Mouse (Mus musculus) large intestine, adult 2 months (tissue): ENCODE results near the gene Olfr707. TPM values are rescaled to one million over a fixed set of nuclear protein-coding genes. Genes with fewer than 3 reads are reported as not detected.
"Not testable (repeated sequence)": the region's sequence is repeated elsewhere in the genome, so short reads cannot be mapped to it uniquely, and the experiment has no call there.

ENCODE experiments used
- DNase-seq: peaks from one replicate; pipeline ENCODE4 v3.0.0-alpha.2; 2012; ENCODE audit warnings: low read depth, low spot score
- WGBS: fragments of 180-500 bp; shearing (Covaris S2); methylation state at CpG from one replicate; pipeline ENCODE4 v1.1.7; 2018; 5-methylcytosine and 5-hydroxymethylcytosine counted together
- polyA plus RNA-seq: library from polyadenylated mRNA; depleted of rRNA; stranded (reverse); fragments of >200 nt; gene quantifications from 2 replicates; pipeline ENCODE4 v1.2.3, GENCODE M21; 2012; rRNA removed

Olfr707 gene
- polyA plus RNA-seq: not detected in 2 replicates

DNA sequence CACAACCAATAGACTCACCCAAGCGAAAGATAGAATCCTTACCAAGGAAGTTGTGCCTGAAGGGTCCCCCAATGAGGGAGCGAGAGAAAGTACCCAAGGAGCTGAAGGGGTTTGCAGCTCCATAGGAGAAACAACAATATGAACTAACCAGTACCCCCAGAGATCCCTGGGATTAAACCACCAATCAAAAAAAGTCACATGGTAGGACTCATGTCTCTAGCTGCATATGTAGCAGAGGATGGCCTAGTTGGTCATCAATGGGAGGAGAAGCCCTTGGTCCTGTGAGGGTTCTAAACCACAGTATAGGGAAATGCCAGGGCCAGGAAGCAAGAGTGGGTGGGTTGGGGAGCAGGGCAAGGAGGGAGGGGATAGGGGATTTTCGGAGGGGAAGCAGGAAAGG is at the start of gene Olfr707:
Gene Olfr707 (minus strand): TSS at position 101 of the 400 bp plus-strand sequence.
- WGBS: 85% methylated on average over 3 of the region's 3 CpGs
- not testable (repeated sequence) for DNase-seq

DNA sequence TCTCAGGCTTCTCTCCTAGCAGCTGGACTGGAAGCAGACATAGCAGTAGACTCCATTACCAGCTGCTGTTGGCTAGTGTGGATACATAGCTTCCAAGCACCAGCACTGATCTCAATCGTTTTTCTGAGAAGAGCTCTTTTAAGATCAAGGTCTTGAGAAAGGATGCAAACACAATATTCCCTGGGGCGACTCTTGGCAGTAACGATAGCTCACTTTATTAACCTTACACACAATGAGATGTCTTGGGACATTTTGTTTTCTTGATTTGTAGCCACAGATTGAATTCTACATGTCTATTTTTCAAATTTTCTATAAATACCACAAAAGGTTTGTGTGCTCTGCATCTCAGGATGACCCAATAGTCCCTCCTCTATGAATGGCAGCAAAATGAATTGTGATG is 47.2 kb upstream of the Olfr707 start, which contains the start of gene Olfr710:
Gene Olfr710 (minus strand): TSS at position 101 of the 400 bp plus-strand sequence.
- DNase-seq: no peak
- 76% methylated on average over 3 of the region's 3 CpGs for WGBS

DNA sequence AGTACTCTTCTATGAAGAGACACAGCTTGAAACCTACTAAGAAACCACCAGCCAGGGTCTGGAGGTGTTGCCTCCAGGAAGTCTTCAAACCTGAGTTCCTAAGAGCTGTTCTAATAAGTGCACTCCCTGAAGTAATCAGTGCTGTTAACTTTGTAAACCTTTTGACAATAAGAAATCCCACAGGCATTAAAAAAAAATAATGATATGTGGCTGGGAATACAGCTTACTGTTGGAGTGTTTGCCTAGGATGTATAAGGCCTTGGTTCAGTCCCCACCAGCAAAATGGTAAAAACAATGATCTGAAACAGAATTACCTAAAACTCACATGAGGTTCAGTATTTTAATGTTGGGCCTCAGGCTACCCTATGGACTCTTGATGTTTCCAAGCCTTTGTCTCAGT is 31.1 kb upstream of the Olfr707 start, which contains the start of gene Olfr709-ps1:
Gene Olfr709-ps1 (minus strand): TSS at position 101 of the 400 bp plus-strand sequence.
- no peak for DNase-seq

DNA sequence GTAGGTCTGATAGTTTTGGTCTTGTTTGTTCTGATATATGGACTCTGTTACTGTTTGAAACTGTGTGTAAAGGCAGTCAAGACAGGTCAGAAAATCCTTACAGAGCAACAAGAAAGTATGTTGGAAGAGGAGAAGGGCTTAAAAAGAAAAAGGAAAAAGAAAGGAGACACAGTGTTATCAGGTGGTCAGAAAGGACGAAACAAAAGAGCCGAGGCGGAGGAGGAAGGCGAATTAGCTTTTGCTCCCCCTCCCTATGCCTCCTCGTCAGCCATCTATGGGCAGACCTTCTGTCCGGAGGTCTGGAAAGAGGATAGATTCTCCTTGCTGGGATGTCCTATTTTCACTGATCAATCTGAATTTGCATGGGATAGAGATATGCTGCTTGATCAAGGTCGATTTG is 19.9 kb upstream of the Olfr707 start:
- DNase-seq: not testable (repeated sequence)
- 86% methylated on average over 7 of the region's 7 CpGs for WGBS

DNA sequence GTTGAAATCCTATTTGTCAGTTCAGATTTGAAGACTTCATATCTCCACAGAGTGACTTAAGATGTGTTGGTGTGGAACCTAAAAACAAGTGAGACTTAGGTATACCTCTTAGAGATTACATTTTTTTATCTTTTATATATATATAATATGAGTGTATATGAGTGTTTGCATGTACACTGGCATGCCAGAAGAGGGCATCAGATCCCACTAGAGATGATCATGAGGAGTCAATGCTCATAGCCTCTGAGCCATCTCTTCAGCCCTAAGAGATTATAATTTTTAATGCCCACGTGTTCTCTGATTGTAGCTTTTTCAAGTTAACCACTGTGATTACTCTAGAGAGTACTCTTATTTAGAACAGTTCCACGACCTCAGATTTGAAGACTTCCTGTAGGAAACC is 6.6 kb upstream of the Olfr707 start, which contains the start of gene Olfr1532-ps1:
Gene Olfr1532-ps1 (plus strand): TSS at position 326 of the 400 bp plus-strand sequence.
- no peak for DNase-seq
- 52% methylated on average over 2 of the region's 2 CpGs for WGBS

DNA sequence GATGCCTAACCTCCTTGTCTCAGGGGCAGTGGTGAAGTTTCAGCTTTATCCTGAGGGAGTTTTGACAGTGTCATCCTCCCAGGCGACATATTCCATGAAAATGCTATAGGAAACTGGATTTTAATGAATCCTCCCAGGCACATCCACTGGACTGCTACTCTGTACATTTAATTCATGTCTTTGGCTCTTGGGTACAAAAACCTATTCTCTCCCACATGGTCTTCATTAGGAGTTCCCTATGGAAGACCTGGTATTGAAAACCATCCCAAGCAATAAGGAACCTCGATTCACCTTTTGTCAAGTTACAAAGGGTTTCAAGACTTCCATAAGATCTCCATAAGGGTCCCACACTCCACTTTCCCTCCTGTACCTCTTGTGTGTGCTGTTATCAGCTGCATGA is 13.0 kb downstream of the Olfr707 start, which contains the start of gene Olfr706:
Gene Olfr706 (minus strand): TSS at position 101 of the 400 bp plus-strand sequence.
- no peak for DNase-seq
- WGBS: 87% methylated on average over 2 of the region's 2 CpGs

DNA sequence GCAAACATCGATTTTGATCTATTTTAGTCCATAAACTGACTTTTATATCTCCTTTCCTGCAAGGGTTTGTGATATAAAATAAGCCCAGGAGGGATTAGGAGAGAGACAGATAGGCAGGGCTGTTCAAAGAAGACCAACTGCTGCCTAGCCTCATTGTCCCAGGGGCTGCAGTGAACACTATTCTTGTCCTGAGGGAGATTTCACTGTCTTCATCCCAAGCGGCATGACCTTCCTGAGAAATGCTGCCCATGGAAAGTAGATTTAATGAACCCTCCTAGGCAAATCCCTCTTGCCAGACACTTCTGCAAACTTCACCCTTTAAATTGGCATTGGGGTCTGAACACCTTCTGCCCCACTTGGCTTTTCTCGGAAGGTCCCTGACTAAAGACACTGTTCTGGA is 24.2 kb downstream of the Olfr707 start, which contains the start of gene Olfr705:
Gene Olfr705 (minus strand): TSS at position 101 of the 400 bp plus-strand sequence.
- no peak for DNase-seq

DNA sequence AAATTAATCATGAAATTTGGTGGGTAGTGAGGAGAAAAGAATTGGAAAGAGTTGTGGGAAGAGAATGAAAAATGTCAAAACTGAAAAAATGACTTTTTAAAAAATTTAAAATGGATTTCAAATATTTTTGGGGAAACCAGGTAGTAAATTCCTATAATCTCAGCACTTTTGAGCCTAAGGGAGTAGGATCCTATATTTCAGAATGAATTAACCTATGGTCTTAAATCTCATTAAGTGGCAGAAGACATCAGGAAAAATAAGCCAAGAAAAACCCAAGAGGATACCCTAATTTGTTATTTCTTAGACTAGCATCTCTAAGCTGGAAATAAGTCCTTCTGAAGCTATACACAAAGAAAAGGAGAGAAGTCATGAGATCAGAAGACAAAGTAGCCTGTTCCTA is 38.2 kb downstream of the Olfr707 start, which contains the start of gene Olfr704:
Gene Olfr704 (plus strand): TSS at position 301 of the 400 bp plus-strand sequence.
- DNase-seq: no peak

More for the DNA sequence above, 24.2 kb downstream of the Olfr707 start, which contains the start of gene Olfr705:
- 75% methylated on average over 3 of the region's 3 CpGs for WGBS

DNA sequence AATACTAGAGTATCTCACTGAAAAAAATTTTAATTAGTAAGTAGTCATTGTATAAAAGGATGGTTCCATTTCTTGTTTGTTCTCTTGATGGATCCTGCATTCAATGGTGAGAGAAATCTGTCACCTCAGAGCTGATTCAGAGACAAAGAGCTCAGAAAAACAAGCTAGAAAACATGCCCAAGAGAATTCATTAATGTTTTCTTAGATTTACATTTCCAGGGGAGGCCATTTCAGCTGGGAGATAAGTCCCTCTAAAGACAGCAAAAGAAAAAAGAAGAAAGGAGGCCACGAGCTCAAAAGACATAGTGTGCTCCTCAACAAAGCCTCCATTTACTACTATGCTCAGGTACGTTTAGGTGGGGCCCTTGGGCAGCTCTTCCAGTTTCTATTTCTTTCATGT is 58.0 kb downstream of the Olfr707 start, which contains the start of gene Olfr703:
Gene Olfr703 (plus strand): TSS at position 301 of the 400 bp plus-strand sequence.
- no peak for DNase-seq
- WGBS: 34% methylated on average over 2 of the region's 2 CpGs

Other genes starting within 250 kb of the Olfr707 start
- not detected in 2 replicates for gene Olfr693, start 220.7 kb downstream of the Olfr707 start, polyA plus RNA-seq
- gene Olfr694, start 209.4 kb downstream of the Olfr707 start, polyA plus RNA-seq: not detected in 2 replicates
- not detected in 2 replicates for gene Olfr695, start 184.8 kb downstream of the Olfr707 start, polyA plus RNA-seq
- gene Olfr697, start 158.8 kb downstream of the Olfr707 start, polyA plus RNA-seq: not detected in 2 replicates
- gene Olfr698, start 145.8 kb downstream of the Olfr707 start, polyA plus RNA-seq: not detected in 2 replicates
- not detected in 2 replicates for gene Olfr699, start 108.0 kb downstream of the Olfr707 start, polyA plus RNA-seq
- not detected in 2 replicates for gene Olfr700, start 92.4 kb downstream of the Olfr707 start, polyA plus RNA-seq
- gene Olfr701, start 87.1 kb downstream of the Olfr707 start, polyA plus RNA-seq: not detected in 2 replicates
- gene Olfr702, start 67.3 kb downstream of the Olfr707 start, polyA plus RNA-seq: not detected in 2 replicates
- not detected in 2 replicates for gene Olfr703, start 57.9 kb downstream of the Olfr707 start, polyA plus RNA-seq
- gene Olfr704, start 38.1 kb downstream of the Olfr707 start, polyA plus RNA-seq: not detected in 2 replicates
- gene Olfr705, start 24.4 kb downstream of the Olfr707 start, polyA plus RNA-seq: not detected in 2 replicates
- gene Olfr706, start 13.1 kb downstream of the Olfr707 start, polyA plus RNA-seq: not detected in 2 replicates
- gene Olfr1532-ps1, start 6.8 kb upstream of the Olfr707 start, polyA plus RNA-seq: 0.45 and 0.59 TPM in 2 replicates
- gene Olfr709-ps1, start 31.0 kb upstream of the Olfr707 start, polyA plus RNA-seq: not detected in 2 replicates
- not detected in 2 replicates for gene Olfr710, start 47.1 kb upstream of the Olfr707 start, polyA plus RNA-seq
- not detected in 2 replicates for gene Olfr6, start 62.7 kb upstream of the Olfr707 start, polyA plus RNA-seq
- gene Olfr711, start 74.2 kb upstream of the Olfr707 start, polyA plus RNA-seq: not detected in 2 replicates
- not detected in 2 replicates for gene Olfr2, start 104.8 kb upstream of the Olfr707 start, polyA plus RNA-seq
- gene Olfr713, start 129.9 kb upstream of the Olfr707 start, polyA plus RNA-seq: 0.05 and 0.11 TPM in 2 replicates
- gene Olfr714, start 169.7 kb upstream of the Olfr707 start, polyA plus RNA-seq: not detected in 2 replicates
- gene Olfr17, start 192.0 kb upstream of the Olfr707 start, polyA plus RNA-seq: not detected in 2 replicates
- not detected in 2 replicates for gene Olfr715b, start 209.1 kb upstream of the Olfr707 start, polyA plus RNA-seq
- not detected in 2 replicates for gene Olfr715, start 229.8 kb upstream of the Olfr707 start, polyA plus RNA-seq
- gene Olfr716, start 237.1 kb upstream of the Olfr707 start, polyA plus RNA-seq: not detected in 2 replicates